Mouse (Mus musculus) lung, postnatal 0 days (tissue): ENCODE results near the gene Fcrl6.

Experiments
- CTCF ChIP-seq: IDR thresholded peaks from 2 replicates; pipeline ENCODE4 v1.5.1; 2016; ENCODE audit warnings: antibody characterized with exemption, mild to moderate bottlenecking
- EP300 ChIP-seq: IDR thresholded peaks from 2 replicates; pipeline ENCODE4 v1.6.1; 2016; ENCODE audit warnings: antibody characterized with exemption, mild to moderate bottlenecking, control low read depth

- no peak for TF ChIP-seq CTCF
- no peak for TF ChIP-seq EP300
These were observed 14.4 kb upstream of the Fcrl6 start for GRCm38 (mm10) chr1:172616537-172617300.
